Mouse (Mus musculus) ovary, postnatal 10 days (tissue): ENCODE measurements around the gene Trpv4.

ENCODE experiments used
- DNase-seq: peaks from one replicate; pipeline ENCODE4 v3.0.0; 2022; ENCODE audit warnings: low spot score

The Trpv4 gene

DNA sequence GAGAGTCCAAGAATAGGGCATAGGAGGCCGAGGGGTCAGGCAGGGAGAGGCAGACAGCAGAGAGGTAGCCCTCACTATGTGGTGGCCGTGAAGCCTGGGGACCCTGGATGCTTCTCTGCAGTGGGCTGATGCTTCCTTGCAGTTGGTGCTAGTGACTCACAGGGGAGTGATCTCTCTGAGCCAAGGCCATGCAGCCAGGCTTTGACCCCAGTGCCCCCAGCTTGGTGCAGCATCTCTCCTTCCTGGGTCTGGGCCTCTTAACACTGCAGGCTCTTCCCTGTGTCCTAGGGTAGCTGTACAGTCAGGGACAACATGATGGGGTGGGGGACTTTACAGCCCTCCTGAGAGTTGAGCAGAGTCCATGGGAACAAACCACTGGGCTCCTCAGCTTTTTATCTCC, 68.8 kb downstream of the Trpv4 start:
- no peak for DNase-seq

DNA sequence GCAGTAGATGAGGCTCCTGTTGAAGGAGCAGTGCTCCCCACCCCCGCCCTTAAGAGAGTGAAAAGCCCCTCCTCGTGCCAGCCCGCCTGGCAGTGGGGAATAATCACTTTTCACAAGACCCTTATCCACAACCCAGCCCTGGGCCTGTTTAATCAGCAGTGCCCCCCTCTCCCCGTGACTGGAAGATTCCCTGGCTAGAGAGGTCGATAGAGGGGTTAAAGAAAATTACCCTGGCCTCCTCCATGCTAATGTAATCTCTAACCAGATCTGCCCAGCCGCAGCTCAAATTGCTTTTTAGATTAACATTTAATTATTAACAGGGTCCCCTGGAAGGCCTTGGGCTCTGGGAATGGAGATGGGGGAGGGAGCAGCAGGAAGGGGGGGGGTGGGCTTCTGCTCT, 69.2 kb downstream of the Trpv4 start:
- DNase-seq = no peak

DNA sequence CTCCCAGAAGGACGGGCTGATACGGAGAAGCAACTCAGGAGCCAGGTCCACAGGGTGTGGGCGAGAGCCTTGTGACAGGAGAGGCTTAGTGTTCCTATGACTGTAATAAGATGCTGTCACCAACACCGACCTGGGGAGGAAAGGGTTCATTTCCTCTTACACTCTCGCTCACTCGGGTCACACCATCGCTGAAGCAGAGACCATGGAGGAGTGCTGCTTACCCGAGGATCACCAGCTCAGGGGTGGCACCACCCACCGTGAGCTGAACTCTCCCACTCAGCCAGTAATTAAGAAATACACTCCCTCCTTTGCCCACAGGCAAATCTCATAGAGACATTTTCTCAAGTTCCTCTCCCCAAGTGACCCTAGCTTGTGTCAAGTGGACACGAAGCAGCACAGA, 69.8 kb downstream of the Trpv4 start:
- DNase-seq = no peak

DNA sequence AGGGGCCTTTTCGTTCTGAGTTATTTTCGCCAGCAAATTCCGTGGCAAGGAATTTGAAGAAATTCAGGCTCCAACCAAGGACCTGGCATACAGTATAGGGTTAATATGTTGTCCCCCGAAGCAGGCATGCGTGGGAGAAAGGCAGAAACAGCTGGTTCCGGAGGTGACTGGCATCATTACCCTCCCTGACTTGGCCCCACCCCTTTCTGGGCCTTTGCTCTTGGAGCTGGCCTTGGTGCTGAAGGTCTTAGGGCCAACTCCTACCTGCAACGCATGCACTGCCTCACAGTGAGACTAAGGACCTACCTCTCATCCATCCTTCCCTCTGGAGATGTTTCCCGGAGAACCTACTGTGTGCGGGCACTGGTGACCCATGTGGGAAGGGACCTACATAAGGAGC, 70.3 kb downstream of the Trpv4 start:
- DNase-seq = no peak

DNA sequence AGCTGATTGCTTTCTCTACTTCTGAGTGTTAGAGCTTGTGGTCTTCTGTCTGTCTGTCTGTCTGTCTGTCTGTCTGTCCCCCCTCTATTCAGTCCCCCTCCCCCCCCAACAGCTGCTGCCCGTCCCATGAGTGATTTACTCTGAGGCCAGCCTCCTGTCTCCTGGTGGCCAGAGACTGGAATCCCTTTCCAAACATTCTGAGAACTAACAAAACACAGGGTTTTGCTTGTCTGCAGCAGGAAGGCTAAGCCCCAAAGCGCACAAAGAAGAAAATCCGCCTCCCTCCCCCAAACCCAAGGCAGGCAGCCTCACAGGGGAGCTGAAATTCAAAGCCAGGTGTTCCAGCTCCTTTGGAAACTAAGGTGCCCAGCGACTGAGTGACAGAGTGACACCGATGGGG, 72.5 kb downstream of the Trpv4 start:
- DNase-seq = no peak

DNA sequence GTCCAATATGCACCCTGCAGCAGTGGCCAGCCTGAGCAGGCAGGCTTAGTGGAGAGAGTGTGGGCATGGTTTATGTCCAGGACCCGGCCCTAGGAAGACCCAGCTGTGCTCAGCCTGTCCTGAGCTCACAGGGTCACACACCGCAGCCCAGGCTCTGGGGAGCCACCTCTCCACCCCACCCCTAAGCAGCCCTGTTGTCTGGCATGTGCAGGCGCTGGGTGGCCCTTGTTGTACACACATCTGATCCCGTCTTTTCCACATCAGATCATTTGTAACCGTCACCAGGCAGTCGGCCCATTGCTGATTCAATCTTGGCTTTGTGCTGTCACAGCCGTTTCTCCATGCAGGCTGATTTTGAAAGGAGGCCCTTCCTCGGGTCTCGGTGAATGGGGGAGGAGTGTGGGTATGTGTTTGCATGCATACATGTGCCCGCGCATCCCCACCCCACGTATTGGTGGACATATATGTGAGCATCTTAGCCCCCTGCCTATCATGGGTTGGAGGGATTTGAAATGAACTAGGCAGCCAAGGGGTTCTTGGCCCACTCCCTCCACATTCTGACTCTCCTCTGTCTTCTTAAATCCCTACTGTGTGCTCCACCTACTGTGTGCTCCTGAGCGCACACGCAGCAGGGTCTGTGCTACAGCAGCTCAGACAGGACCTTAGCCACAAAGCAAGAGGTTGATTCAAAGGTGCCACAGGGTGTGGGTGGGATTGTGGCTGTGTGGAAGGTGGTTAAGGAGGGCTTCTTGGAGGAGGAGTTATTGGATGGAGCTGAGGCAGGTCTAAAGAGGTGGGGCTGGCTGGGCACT, 73.7 kb downstream of the Trpv4 start:
- no peak for DNase-seq

DNA sequence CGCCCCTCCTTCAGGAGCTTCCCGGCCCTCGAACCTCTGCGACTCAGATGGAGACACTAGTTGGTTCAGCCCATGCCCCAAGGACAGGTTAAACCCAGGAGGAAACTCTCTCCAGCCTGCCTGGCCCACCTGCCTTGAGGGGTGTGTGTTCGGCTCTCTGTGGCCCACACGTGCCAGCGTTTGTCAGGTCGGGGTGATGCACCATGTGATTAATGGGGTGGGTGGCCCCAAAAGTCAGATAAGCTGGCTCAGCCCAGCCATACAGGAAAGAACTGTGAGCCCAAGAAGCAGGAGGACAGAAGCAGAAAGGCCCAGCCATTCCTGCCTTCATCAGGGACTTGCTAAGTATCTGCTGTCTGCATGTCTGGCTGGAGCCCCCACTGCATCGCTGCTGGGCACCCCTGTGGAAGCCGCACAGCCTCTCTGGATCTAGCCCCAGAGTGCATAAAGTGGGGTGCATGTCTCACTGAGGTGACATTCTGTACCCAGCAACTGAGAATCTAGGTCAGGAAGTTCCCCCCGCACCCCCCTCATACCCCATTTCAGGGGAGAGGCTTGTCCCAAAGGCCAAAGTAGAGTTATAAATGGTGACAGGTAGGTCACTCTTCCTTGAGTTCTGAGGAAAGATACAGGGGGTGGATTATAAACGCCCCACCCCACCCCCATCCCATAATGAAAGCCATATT, 74.6 kb downstream of the Trpv4 start:
- no peak for DNase-seq

DNA sequence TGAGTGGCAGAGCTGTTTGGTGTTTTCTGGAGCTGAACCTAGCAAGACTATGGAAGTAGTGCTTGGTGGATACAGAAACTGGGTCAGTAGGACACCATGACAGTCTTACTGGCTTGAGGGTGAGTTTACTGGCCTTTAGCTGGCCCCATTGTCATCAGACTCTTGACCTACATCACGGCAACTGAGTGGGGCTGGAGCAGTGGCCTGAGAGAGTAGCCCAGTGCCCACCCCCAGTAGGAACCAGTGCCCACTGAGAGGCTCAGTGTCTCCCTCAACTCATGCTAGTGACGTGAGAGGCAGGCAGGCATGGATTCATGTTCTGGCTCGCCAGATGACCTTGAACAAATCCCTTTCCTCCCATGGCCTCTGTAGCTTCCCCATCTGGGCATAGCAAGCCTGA, 75.2 kb downstream of the Trpv4 start:
- DNase-seq = no peak

DNA sequence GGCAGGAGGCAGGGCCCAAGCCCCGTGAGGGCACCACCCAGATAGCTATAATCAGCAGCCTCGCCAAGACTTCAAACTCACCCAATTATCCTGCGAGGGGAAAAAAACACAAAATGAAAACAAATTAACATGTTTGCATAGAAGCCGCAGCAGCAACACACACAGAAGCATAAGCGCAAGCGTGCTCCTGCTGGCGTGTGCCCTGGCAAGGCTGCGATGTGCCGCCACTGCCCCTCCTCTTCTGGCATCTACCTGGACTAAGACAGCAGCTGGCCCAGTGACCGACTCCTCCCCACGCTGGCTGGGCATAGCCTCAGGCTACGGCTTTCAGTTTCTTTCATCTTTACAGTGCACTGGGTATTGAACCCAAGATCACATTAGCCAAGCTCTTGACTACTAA, 76.7 kb downstream of the Trpv4 start:
- DNase-seq = no peak

DNA sequence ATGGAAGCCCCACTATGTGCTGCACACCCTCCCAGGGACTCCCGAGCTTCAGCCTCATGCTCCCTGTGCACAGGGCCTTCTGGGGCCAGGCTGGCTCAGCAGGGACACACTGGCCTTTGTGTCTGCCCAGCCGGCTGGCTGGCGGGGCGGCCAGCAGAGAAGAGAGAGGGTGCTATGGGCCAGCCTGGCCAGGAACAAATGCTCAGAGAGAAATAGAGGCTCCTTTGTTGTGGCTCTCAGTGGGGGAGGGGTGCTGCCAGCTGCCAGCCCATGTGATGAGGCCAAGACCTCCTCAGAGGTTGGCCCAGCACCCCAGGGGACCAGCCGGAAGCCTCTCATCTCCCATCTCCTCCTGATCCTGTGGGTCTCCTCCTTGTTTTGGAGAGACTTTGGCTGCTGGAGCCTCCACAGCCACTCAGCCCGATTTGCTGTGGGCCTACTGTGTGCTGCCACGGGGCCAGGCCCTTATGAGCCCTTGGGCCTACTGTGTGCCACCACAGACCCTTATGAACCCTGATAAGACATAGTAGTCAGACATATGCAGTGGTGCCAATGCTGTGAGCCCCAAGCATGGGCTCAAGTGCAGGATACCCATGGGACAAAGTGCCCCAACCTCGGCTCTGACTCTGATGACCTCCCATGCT, 78.4 kb downstream of the Trpv4 start:
- DNase-seq = no peak

DNA sequence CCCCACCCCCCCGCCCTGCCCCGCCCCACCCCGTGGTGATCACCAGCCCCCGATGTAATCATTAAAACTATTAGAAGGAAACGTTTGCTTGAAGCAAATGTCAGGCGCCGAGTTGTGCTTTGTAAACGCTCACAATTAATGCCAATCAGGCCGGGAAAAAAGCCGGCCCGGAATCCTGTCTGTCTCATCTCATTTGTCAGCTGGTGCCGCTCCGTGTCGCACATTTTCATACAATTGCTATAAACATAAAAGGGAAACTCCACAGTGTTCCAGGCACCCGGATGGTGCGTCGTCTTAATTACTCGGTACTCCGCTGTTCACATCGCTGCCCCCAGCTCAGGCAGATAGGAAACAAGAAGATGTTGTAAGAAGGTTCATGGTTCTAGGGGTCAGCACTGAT, 79.9 kb downstream of the Trpv4 start:
- no peak for DNase-seq

DNA sequence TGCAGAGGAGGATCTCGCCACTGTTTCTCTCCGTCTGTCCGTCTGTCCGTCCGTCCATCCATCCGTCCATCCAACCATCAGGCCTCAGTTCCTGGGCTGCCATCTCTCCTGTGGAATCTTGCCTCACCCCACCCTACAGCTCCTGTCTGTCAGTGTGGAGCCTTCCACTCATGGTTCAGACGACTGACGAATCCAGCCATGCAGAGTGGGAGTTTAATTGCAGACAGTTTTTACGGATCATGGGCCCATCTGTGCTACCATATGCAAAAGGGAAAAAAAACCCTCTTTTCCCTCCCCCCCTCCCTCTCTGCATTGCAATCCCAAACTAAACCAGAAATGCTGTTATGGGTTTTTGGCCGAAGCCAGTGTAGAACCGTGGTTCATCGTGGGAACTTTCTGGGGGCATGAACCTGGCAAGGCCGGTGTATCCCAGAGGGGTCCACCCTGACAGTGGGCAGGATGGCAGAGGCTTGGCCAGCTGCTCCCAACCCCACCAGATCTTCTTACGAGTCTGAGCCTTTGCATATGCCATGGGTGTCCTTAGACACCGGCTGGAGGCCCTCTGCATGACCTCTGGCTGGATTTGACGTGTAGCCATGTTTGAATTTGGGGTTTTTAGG, 82.1 kb downstream of the Trpv4 start:
- no peak for DNase-seq

DNA sequence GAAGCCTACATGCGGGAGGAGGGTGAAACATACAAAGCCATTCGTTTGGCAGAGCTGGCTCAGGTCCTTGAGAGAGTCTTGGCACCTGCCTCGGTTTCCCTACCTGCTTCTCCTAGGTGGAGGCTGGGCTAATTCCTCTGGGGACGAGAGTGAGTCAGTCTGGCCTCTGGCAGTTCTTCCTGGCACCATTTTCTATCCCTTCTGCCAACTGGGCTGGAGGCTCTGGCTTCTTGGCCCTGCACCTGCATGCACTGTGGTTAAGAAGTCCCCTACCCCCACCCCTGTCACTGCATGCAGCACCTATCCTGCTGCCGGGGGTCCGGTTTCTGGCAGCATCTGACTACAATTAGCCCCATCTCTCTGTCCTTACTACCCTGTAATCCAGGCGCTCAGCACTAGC, 82.7 kb downstream of the Trpv4 start:
- DNase-seq = no peak

DNA sequence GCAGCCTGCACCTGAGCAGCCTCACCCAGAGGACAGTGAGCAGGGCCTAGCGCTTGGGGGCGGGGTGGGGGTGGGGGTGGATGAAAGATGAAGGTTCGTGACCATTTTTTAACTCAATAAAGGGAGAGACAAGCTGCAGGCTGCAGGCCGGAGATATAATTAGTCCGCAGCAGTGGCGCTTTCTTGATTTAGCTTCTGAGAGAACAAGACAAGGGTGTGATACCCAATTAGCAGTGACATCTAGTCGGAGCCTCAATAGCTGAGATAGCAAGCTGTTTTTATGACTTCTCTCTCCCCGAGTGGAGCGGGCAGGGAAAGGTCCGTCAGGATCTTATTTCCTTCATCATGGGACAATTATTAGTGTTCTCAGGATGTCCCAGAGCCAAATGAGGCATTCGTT, 83.2 kb downstream of the Trpv4 start:
- DNase-seq = no peak

DNA sequence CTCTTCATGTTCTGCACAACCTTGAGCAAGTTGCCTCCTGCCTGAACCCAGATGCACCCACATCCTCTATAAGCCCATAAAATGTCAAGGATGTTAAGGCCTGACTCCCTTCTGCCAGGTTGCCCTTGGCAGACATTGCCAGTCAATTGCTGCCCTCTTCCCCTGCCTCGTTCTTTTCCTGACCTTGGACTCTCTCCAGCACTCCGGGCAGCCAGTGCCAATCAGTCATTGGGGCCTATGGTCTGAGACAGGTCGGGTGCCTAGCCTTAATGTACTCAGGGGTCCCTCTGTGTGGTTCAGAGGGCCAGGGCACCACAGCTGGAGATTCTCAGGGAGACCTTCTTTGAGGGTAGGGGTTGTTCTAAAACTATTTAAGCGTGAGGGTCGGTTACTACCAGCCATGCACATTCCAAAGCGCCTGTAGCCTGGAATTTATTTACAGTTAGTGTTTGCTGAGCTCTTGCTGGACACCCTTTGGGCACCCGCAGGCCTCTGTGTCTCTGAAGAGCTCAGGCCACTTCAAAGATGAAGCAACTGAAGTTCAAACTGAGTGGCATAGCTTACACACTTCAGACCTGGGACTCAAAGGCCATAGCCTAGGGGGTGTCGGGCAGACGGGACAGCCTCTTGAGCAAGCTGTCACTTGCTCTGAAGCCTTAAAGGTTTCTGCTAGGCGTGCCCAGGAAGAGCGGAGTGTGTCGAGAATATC, 84.1 kb downstream of the Trpv4 start:
- DNase-seq = no peak

DNA sequence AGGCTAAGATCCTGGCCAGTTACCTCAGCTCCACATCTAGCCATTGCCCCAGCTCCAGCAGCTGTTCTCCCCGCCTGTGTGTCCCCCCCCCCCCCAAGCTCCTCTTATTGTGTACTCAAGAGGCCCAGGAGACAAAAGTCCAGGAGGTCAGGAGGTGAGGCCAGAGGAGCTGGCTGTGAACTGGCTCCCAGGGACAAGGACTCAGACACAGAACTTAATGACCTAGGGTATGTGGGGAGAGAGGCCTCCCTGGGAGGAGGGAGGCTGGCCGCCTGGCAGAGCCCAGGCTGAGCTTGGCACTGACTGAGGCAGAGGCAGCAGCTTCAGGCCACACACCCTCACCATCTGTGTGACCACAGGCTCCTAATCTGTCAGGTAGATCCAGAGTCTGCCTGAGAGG, 85.2 kb downstream of the Trpv4 start:
- no peak for DNase-seq
